Mouse (Mus musculus) stomach, postnatal 0 days (tissue): ENCODE data around the gene Tgoln1. TPM values are rescaled to one million over a fixed set of nuclear protein-coding genes. Genes with fewer than 3 reads are reported as not detected.

ENCODE experiments used
- ATAC-seq: fragments of 200-750 bp; cut with Nextera tagmentation; 2 replicates; pipeline ENCODE4 v1.8.0; 2017; ENCODE audit not compliant: low FRiP score, low TSS enrichment
- DNase-seq: peaks from one replicate; pipeline ENCODE4 v3.0.0-alpha.2; 2016; ENCODE audit warnings: low spot score
- H3K27ac ChIP-seq: fragments of 300-500 bp; sonication (generic); replicated peaks from 2 replicates; pipeline ENCODE4 v1.5.1; 2014; ENCODE audit warnings: mild to moderate bottlenecking, control low read depth
- H3K27me3 ChIP-seq: fragments of 300-500 bp; sonication (generic); 2 replicates; pipeline ENCODE4 v1.6.1; 2014; ENCODE audit warnings: low read length; ENCODE audit not compliant: control insufficient read depth, insufficient read depth
- H3K36me3 ChIP-seq: fragments of 300-500 bp; sonication (generic); 2 replicates; pipeline ENCODE4 v1.6.1; 2014; ENCODE audit warnings: low read length, mixed read lengths; ENCODE audit not compliant: control insufficient read depth, insufficient read depth
- H3K4me1 ChIP-seq: fragments of 300-500 bp; sonication (generic); replicated peaks from 2 replicates; pipeline ENCODE4 v1.6.1; 2014; ENCODE audit warnings: antibody characterized with exemption; ENCODE audit not compliant: control insufficient read depth, insufficient read depth
- H3K4me2 ChIP-seq: fragments of 300-500 bp; sonication (generic); replicated peaks from 2 replicates; pipeline ENCODE4 v1.6.1; 2014; ENCODE audit warnings: low read depth, mild to moderate bottlenecking, control low read depth, moderate library complexity
- H3K4me3 ChIP-seq: fragments of 300-500 bp; sonication (generic); 2 replicates; pipeline ENCODE4 v1.5.1; 2014; ENCODE audit warnings: low read depth, low read length, control low read depth
- H3K9ac ChIP-seq: fragments of 300-500 bp; sonication (generic); 2 replicates; pipeline ENCODE4 v1.6.1; 2014; ENCODE audit warnings: mild to moderate bottlenecking, low read length, control low read depth, mixed read lengths
- H3K9me3 ChIP-seq: fragments of 300-500 bp; sonication (generic); 2 replicates; pipeline ENCODE4 v1.6.1; 2016; ENCODE audit warnings: low read length; ENCODE audit not compliant: control insufficient read depth
- CTCF ChIP-seq: IDR thresholded peaks from 2 replicates; pipeline ENCODE4 v1.5.1; 2016; ENCODE audit warnings: antibody characterized with exemption, low read depth, mild to moderate bottlenecking, moderate library complexity
- EP300 ChIP-seq: optimal IDR thresholded peaks from 2 replicates; pipeline ENCODE3; 2016; ENCODE audit warnings: antibody characterized with exemption
- WGBS: fragments of 180-500 bp; shearing (Covaris S2); extraction: QIAGEN DNeasy Blood & Tissue Kit; methylation state at CpG from one replicate; pipeline ENCODE4 v1.1.7; 2014; 5-methylcytosine and 5-hydroxymethylcytosine counted together
- polyA plus RNA-seq: library from polyadenylated mRNA; unstranded; fragments of >200 nt; fragmentation: Nextera tagmentation; extraction: Ambion mirVana; gene quantifications from 2 replicates; pipeline ENCODE4 v1.2.1, GENCODE M21; 2015

Gene Tgoln1
- 37.2 and 37.7 TPM in 2 replicates for polyA plus RNA-seq

DNA sequence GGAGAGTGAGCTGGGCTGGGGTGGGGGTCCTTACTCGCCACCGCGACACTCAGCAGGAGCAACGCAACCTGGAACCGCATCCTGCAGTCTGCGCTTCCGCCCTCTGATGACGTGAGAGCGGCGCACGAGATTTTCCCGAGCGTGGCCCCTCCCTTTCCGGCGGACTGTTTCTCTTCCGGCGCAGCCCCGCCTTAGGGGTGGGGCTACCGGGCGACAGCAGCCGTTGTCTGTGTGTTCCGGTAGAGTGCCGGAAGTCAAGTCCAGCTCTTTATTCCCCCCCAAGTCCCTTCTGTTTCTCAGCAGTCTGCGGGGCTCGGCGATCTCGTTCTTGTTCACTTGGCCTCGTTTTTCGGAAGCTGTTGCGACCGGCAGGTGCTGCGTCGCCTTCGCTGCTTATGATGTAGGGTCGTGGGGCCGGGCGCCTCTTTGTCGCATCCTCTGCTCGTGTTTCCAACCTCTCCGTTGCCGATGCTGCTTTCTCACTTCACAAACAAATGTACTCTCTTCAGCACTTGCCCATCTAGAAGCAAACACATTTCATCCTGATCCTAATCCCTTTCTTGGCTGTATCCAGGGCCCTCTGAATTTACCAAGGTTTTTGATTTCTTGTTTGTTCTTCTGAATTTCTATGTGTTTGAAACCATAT is at the start of gene Tgoln1:
TSS of gene Tgoln1 (minus strand) at position 358 of the 646 bp plus-strand sequence.
- peak within 1 kb of the TSS; percentile 79 for H3K9ac ChIP-seq
- ATAC-seq (peak; percentile 89), DNase-seq (peak; percentile 96)
- H3K4me3 ChIP-seq: peak within 1 kb of the TSS; percentile 85
- peak; percentile 59 for TF ChIP-seq EP300
- TF ChIP-seq CTCF: no peak
- H3K4me2 ChIP-seq: peak within 1 kb of the TSS; percentile 94
- H3K4me1 ChIP-seq: peaks cover 13% of the 10 kb centered on the region
- peak within 1 kb of the TSS; percentile 96 for H3K27ac ChIP-seq
- no peaks in the 10 kb centered on the region for H3K27me3 ChIP-seq
- peaks cover 3% of the 10 kb centered on the region; the same call in 1 of the 2 replicates for H3K36me3 ChIP-seq
- H3K9me3 ChIP-seq: no peaks in the 10 kb centered on the region
- under 1% methylated on average over 39 of the region's 41 CpGs for WGBS

DNA sequence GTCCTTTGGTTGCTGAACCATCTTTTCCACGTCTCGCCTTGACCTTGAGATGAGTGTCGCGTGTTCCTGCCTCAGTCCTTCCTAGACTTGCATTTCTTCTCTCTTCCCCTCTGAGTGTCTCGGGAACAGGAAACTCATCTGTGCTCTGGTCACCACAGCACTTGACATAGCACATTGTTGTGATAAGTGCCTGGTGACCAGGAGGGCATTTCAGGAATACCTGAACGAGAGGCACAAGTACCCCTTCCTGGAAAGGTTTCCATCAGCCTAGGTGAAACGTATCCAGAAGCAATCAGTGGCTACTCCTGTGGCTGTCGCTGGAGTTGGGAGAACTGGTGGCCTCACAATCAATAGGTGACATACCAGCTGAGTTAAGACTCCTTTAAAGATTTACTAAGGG is 47.5 kb upstream of the Tgoln1 start:
- H3K4me2 ChIP-seq: no peak overlapping the region
- TF ChIP-seq CTCF (no peak), EP300 (no peak)
- peaks cover 14% of the 10 kb centered on the region for H3K4me1 ChIP-seq
- H3K9me3 ChIP-seq: no peaks in the 10 kb centered on the region
- no peak for DNase-seq
- no peaks in the 10 kb centered on the region for H3K36me3 ChIP-seq
- H3K9ac ChIP-seq: no peak overlapping the region
- no peaks in the 10 kb centered on the region for H3K27me3 ChIP-seq
- ATAC-seq: no peak
- 59% methylated on average over 8 of the region's 8 CpGs for WGBS
- no peak overlapping the region for H3K27ac ChIP-seq
- H3K4me3 ChIP-seq: no peak overlapping the region

DNA sequence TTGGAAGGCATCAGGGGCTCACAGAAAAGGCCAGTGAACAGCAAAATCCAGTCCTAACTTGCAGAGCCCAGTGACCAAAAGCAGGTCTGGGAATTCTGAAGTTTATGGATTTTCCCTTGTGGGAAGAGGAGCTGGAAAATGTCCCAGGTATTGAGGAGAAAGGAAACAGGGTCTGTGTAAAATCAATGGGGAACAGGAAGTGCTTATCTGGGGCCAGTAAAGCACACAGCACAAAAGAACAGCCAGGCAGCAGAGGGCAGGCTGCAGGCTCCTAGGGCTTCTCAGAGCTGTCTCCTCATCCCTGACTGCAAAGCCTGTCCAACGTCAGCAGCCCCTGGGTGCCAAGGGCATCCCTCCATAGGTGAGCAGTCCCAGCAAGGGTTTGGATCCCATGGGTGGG is 46.2 kb upstream of the Tgoln1 start:
- no peak overlapping the region for H3K9ac ChIP-seq
- no peak for TF ChIP-seq EP300
- TF ChIP-seq CTCF: peak; percentile 58
- DNase-seq: no peak
- no peak overlapping the region for H3K4me2 ChIP-seq
- 0 out of 2 replicates have a peak overlapping the region, but pooled peaks have one; percentile 25 for H3K27ac ChIP-seq
- H3K27me3 ChIP-seq: no peaks in the 10 kb centered on the region
- no peak overlapping the region for H3K4me3 ChIP-seq
- 19% methylated on average over 1 of the region's 1 CpGs for WGBS
- H3K36me3 ChIP-seq: no peaks in the 10 kb centered on the region
- H3K9me3 ChIP-seq: no peaks in the 10 kb centered on the region
- ATAC-seq: 0 out of 2 replicates have a peak, but pooled peaks have one; percentile 45
- peaks cover 14% of the 10 kb centered on the region for H3K4me1 ChIP-seq

DNA sequence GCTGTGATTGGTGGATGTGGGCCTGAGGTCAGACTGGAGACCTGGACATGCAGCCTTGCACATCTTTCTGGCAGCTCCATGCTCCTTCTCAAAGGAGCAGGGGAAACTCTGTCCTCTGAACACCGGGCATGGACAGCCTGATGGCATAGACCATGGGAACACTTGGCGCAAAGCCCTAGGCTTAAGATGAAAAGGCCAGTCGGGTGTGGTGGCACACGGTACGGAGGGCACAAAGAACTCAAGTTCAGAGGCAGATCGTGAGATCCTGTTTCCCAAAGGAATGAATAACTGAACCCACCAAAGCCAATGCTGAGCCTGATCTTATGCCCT is 43.6 kb upstream of the Tgoln1 start:
- H3K9me3 ChIP-seq: no peaks in the 10 kb centered on the region
- ATAC-seq (no peak), DNase-seq (no peak)
- TF ChIP-seq EP300: no peak
- no peak for TF ChIP-seq CTCF
- WGBS: 39% methylated on average over 6 of the region's 6 CpGs
- H3K36me3 ChIP-seq: no peaks in the 10 kb centered on the region
- no peak overlapping the region for H3K4me3 ChIP-seq
- no peak overlapping the region for H3K9ac ChIP-seq
- peaks cover 19% of the 10 kb centered on the region for H3K4me1 ChIP-seq
- no peaks in the 10 kb centered on the region for H3K27me3 ChIP-seq
- peak overlapping the region; percentile 53 for H3K27ac ChIP-seq
- H3K4me2 ChIP-seq: no peak overlapping the region

DNA sequence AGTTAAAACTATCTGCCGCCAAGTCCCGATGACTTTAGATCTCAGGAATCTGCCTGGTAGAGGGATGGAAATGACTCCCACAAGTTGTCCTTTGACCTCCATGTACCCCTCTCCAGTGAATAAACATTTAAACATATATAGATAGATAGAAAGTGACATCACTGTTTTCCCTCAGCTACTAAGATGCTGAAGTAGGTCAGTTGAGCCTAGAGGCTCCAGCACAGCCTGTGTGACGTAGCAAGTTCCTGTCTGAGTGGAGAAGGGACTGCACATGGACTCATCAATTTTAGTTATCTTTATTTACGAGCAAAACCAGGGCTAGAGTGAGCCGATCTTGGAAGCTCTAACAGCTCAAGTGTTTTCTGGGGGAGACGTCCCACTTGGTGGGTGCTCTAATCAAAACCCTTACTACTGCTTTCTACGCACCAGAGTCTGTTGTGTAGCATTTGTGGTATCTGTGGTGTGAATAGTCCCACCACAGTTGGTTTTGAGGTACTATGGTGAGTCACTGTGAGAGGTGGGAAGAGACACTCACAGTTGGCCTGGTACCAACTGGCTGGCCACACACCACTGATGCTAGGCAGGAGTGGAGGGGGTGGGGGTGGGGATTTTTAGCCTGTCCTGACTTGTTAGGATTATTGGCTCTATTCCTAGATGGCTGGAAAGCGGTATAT is 43.1 kb upstream of the Tgoln1 start:
- DNase-seq (peak; percentile 34), ATAC-seq (peak; percentile 36; the same call in 1 of the 2 replicates)
- Histone ChIP-seq H3K4me2 (no peak overlapping the region), H3K4me3 (no peak overlapping the region), H3K4me1 (peaks cover 19% of the 10 kb centered on the region), H3K27me3 (no peaks in the 10 kb centered on the region), H3K27ac (peak overlapping the region; percentile 53), H3K9me3 (no peaks in the 10 kb centered on the region), H3K9ac (no peak overlapping the region), H3K36me3 (no peaks in the 10 kb centered on the region)
- TF ChIP-seq EP300: no peak
- TF ChIP-seq CTCF: no peak
- WGBS: 41% methylated on average over 8 of the region's 8 CpGs

DNA sequence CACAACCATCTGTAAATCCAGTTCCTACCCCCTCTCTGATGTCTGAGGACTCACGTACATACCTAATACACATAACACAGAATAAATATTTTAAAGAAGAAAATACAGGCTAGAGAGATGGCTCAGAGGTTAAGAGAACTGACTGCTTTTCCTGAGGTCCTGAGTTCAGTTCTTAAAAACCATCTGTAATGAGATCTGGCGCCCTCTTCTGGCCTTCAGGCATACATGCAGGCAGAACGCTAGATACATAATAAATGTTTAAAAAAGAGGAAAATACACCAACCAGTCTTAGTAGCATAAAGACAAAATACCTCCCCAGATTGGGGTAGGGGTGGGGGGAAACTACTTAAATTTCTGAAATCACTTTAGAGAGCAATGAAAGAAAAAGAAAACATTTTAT is 41.2 kb upstream of the Tgoln1 start:
- Histone ChIP-seq H3K27me3 (no peaks in the 10 kb centered on the region), H3K9ac (no peak overlapping the region), H3K36me3 (no peaks in the 10 kb centered on the region), H3K4me3 (no peak overlapping the region), H3K4me1 (peaks cover 24% of the 10 kb centered on the region), H3K9me3 (no peaks in the 10 kb centered on the region), H3K4me2 (no peak overlapping the region), H3K27ac (no peak overlapping the region)
- no peak for TF ChIP-seq EP300
- TF ChIP-seq CTCF: peak; percentile 79
- no peak for DNase-seq
- WGBS: 64% methylated on average over 3 of the region's 3 CpGs
- ATAC-seq: no peak
